Mouse (Mus musculus) ES-E14 (cell line): ENCODE measurements around the gene Pidd1.

Source experiments
- CHD2 ChIP-seq: IDR thresholded peaks from 2 replicates; pipeline ENCODE4 v1.6.1; 2014; ENCODE audit warnings: mild to moderate bottlenecking, low read depth, low read length, inconsistent platforms
- HCFC1 ChIP-seq: IDR thresholded peaks from 2 replicates; pipeline ENCODE4 v1.6.1; 2012; ENCODE audit warnings: low read length, inconsistent platforms, borderline replicate concordance; ENCODE audit not compliant: insufficient read depth
- MAFK ChIP-seq: IDR thresholded peaks from 2 replicates; pipeline ENCODE4 v1.6.1; 2014; ENCODE audit warnings: mild to moderate bottlenecking, low read depth, low read length, inconsistent platforms; ENCODE audit not compliant: insufficient read depth
- ZC3H11A ChIP-seq: IDR thresholded peaks from 2 replicates; pipeline ENCODE4 v1.6.1; 2012; ENCODE audit warnings: low read depth, mild to moderate bottlenecking, inconsistent platforms, low read length, borderline replicate concordance

DNA sequence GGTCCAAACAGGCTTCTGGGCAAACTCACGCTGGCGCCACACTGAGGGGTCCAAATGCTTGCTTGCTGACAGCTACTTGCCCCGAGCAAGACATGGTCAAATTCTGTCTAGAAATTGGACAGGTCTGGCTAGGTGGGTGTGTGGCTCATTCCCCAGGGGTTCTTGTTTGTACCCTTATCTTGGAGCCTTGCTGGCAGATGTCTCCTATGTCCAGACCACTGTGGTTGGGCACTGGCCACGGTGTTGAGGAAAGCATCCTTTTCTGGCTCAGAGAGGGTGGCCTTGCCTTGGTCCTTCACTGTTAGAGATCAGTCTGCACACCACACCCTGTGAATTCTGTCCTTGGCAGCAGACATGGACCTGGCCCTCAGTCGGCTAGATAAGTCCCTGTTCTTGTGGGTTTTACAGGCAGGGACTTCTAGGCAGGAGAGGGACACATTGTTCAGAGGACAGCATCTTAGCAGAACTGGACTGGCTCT lies 34.5 kb upstream of the Pidd1 start:
- TF ChIP-seq MAFK = no peak
- TF ChIP-seq HCFC1 = no peak
- no peak for TF ChIP-seq CHD2
- TF ChIP-seq ZC3H11A = no peak
